Mouse (Mus musculus): ENCODE measurements around the gene Gm49322.

GRCm38 (mm10) chr10:80575925-80576324 lies 29.9 kb upstream of the Gm49322 start:
- no peak for TF ChIP-seq POLR2A (IDR thresholded peaks at IDR 0.05; ENCODE audit: borderline replicate concordance, extremely low read depth, insufficient read depth, insufficient read length, poor library complexity, severe bottlenecking)
- TF ChIP-seq CTCF (IDR thresholded peaks at IDR 0.05; ENCODE audit: borderline replicate concordance, extremely low read depth, insufficient read depth, insufficient read length), result no peak
